Mouse (Mus musculus): ENCODE results near the gene Susd6.
"Not testable (repeated sequence)": the region's sequence is repeated elsewhere in the genome, so short reads cannot be mapped to it uniquely, and the experiment has no call there.

Susd6 gene

GRCm38 (mm10) chr12:80785597-80785996 is 4.7 kb upstream of the Susd6 start:
- no peak for DNase-seq (ENCODE audit: low read depth, low spot score)

DNA sequence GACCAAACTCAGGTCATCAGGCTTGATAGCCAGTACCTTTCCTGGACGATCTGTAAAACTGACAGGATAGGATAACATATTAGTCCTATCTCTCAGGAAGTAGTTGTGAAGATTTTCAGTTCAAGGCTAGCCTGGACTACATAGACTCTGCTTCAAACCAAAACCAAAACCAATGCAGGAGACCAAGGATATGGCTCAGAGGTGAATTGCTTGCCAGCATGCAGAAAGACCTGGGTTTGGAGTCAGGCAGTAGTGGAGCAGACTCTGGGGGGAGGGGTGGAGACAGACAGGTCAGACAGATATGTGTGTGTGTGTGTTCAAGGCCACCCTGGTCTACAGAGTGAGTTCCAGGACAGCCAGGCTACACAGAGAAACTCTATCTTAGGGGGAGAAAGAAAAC is 3.7 kb upstream of the Susd6 start:
- no peak for DNase-seq (ENCODE audit: low read depth, low spot score)

DNA sequence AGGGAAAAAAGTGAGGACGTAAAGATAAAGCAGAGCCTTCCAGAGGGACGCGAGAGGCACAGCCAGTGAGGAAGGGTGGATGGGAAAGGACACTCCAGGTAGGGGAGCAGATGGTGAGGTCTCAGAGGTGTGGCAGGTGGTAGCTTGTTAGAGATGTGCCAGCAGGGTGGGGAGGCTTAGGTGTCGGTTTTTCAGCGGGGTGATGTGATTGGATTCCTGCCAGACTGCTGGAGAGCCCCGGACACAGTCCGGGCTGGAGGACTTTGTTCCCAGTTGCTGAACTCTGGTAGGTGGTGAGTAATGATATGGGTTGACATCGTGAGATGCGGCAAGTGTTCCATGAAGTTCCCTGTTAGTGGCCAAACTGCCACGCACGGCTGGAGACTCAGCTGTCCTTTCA is 2.7 kb upstream of the Susd6 start:
- no peak for DNase-seq (ENCODE audit: low read depth, low spot score)

- DNase-seq (ENCODE audit: low read depth, low spot score): no peak
Observed at GRCm38 (mm10) chr12:80788188-80788587, 2.1 kb upstream of the Susd6 start.

- not testable (repeated sequence) for DNase-seq (ENCODE audit: low read depth, low spot score)
Observed at GRCm38 (mm10) chr12:80789276-80789675, 1.0 kb upstream of the Susd6 start.

GRCm38 (mm10) chr12:80790700-80791570 is 625 bp downstream of the Susd6 start:
- DNase-seq (ENCODE audit: low read depth, low spot score): no peak

DNA sequence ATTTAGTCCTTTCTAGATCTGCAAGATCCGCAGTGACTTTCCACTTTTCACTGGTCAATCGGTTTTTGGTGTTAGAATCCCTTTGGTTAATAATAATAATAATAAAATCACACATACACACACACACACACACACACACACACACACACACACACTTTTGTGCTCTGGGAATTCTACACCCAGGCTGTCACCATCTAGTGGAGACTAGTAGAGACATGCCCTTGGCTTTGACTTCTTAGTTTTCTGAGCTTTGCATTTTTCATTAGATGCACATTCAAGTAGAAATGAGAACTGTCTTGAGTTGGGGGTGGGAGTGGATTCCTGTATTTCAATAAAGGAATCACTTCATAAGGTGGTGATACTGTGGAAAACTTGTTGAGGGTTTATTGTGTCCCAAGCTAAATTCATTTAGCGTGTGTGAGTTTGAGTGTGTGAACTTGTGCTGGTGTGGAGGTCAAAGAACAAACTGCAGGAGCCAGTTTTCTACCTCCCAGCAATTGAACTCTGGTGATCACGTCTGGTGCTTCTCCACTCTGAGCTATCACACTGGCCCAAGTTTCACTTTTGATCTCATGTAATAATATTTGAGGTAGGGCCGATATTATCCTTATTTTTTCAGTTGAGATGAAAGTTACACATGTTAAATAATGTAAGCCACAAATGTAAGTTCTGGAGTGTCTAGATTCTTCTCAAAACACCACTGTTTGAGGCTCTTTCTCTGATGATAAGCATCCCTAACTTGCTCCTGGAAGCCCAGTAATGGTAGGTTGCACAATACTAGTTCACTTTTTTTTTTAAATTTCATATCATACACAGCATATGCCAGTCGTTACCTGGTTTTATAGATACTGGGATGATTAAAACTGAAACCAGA is 1.5 kb downstream of the Susd6 start:
- no peak for DNase-seq (ENCODE audit: low read depth, low spot score)

DNA sequence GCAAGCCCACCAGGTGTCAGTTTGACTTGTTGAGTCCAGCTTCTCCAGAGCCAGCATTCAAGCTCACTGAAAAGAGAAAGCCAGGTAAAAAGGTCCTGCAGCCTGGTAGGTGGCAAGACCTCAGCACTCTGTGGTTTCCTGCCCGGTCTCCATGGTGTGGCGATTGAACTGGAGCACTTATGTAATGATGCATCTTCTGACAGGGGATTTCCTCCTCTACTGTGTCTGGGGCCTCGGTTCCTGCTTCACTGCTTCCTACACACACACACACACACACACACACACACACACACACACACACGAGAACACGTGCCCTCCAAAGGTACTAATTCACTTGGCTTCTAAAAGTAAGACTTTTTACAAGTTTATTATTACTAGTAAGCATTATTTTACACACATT is 2.6 kb downstream of the Susd6 start:
- no peak for DNase-seq (ENCODE audit: low read depth, low spot score)

DNA sequence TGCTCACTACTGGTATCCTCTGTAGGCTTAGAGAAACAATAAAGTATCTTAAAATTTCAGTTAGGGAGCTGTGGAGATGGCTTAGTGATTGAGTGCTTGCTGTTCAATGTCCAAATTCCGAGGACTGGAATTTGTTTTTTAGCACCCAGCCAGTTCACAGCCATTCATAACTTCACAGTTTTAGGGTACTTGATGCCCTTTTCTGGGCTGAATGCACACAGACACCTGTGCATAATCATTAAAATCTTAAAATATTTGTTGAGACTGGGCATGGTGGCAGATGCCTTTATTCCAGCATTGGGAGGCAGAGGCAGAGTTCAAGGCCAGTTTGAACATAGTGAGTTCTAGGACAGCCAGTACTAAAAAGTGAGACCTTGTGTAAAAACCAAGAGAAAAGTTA is 3.2 kb downstream of the Susd6 start:
- DNase-seq (ENCODE audit: low read depth, low spot score): no peak

DNA sequence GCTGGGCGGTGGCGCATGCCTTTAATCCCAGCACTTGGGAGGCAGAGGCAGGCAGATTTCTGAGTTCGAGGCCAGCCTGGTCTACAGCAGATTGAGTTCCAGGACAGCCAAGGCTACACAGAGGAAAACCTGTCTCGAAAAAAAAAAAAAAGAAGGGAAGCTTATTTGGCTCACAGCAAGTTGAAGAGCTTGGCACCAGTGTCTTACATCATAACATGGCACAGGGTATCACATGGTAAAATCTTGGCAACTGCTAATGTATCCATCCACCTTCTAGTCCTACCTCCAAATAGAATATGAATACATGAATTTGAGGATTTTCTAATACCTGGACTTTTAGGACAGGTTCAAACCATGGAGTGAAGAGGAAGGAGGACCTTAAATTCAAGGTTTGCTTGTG is 4.2 kb downstream of the Susd6 start:
- no peak for DNase-seq (ENCODE audit: low read depth, low spot score)

DNA sequence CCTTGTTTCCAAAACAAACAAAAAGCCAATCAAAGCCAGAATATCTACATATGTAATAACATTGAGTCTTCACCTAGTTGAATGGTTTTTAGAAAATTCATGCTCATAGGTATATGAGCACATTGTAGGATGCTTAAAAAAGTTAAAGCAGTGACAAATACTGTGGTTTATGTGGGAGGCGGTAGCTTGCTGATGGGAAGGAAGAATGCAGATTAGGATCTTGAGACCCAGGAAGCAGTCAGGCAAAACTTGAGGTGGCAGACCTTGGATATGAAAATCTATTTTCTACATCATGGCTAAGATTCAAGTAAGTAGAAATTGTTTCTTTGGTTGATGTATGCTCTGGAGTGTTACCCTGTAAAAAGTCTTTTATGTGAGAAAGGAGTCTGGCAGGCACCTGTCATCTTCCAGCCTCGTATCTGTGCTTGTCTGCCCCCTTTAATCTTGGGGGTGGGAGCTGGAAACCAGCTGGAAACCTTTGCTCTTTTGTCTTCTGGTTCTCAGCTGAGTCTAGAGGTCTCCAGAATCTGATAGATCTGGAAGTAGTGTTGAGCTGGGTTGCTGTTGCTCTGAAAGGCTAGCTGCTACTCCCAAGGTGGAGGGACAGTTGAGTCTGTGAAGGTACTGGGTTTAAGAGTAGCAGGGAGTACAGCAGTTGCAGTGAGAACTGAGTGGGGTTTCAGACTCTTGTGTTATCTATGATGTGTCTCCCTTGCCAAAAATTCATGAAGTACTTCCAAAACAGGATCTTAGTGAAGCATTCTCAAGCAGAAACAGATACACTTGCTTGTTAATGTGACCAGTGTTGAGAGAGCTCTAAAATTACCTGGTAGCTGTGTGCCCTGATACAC is 4.8 kb downstream of the Susd6 start:
- no peak for DNase-seq (ENCODE audit: low read depth, low spot score)

- DNase-seq (ENCODE audit: low read depth, low spot score): no peak
Observed at GRCm38 (mm10) chr12:80798271-80798670, 8.0 kb downstream of the Susd6 start.

GRCm38 (mm10) chr12:80800156-80800555 is 9.8 kb downstream of the Susd6 start:
- no peak for DNase-seq (ENCODE audit: low read depth, low spot score)

GRCm38 (mm10) chr12:80801443-80801842 is 11.1 kb downstream of the Susd6 start:
- DNase-seq (ENCODE audit: low read depth, low spot score): no peak

GRCm38 (mm10) chr12:80803924-80804323 is 13.6 kb downstream of the Susd6 start:
- no peak for DNase-seq (ENCODE audit: low read depth, low spot score)

- no peak for DNase-seq (ENCODE audit: low read depth, low spot score)
Observed at GRCm38 (mm10) chr12:80804861-80805428, 14.6 kb downstream of the Susd6 start.

- DNase-seq (ENCODE audit: low read depth, low spot score): no peak
Observed at GRCm38 (mm10) chr12:80807451-80808085, 17.3 kb downstream of the Susd6 start.

GRCm38 (mm10) chr12:80810005-80810404 is 19.7 kb downstream of the Susd6 start:
- no peak for DNase-seq (ENCODE audit: low read depth, low spot score)

DNA sequence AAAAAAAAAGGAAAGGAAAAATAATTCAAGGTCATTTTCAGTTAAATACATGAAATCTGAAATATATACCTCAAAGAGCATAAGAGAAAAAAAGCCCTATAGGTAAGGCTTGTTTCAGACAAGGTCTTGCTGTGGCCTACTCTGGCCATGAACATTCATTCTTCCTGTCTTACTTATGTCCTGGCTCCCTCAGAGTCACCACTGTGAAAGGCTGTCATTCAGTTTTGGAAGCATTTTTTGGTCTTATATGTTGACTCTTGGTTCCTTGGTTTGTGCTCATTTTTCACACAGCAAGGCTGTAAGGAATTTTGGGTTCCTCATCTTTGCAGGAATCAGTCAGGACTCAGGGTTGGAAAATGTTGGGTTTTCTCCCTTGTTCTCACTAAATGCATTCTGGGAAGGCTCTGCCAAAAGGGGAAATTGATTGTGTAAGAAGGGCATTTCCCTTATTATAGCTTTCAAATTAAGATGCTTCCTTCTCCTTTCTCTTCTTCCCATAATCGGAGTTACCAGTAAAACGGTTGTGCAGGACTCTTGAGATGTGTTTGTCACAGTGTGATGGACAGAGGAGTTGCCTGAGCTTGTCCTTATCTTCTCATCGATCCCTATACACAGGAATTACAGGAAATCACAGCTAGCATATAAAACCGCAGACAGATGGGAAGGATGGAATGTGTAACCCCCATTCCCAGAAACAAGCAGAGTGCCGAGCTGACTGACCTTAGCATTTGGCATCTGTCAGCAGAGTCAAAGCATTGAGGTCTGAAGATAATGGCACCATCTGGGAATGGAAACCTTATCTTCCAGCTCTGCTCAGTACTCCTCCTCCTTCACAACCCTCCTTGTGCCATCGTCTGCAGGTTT is 21.6 kb downstream of the Susd6 start:
- no peak for DNase-seq (ENCODE audit: low read depth, low spot score)

GRCm38 (mm10) chr12:80812510-80812820 is 22.2 kb downstream of the Susd6 start:
- DNase-seq (ENCODE audit: low read depth, low spot score): no peak

Data from retina, adult 2 months (tissue).